Mouse (Mus musculus) activated CD4-positive, CD25-positive, alpha-beta regulatory T cell, adult 4 months (primary cell): Measurements from ENCODE around the gene Ing3. TPM values are rescaled to one million over a fixed set of nuclear protein-coding genes. Genes with fewer than 3 reads are reported as not detected.

ENCODE experiments used
- ATAC-seq: one replicate; pipeline ENCODE4 v1.8.0; 2017
- polyA plus RNA-seq, 2 experiments: library from polyadenylated mRNA; unstranded; fragments of 100-300 nt; shearing (Covaris generic); gene quantifications; one replicate each; pipeline ENCODE4 v1.2.1; 2017

Ing3 gene
- polyA plus RNA-seq, result 100 to 1,000 TPM in 1 of 2 experiments, 10 to 100 TPM in 1; 57.6 to 114 TPM

DNA sequence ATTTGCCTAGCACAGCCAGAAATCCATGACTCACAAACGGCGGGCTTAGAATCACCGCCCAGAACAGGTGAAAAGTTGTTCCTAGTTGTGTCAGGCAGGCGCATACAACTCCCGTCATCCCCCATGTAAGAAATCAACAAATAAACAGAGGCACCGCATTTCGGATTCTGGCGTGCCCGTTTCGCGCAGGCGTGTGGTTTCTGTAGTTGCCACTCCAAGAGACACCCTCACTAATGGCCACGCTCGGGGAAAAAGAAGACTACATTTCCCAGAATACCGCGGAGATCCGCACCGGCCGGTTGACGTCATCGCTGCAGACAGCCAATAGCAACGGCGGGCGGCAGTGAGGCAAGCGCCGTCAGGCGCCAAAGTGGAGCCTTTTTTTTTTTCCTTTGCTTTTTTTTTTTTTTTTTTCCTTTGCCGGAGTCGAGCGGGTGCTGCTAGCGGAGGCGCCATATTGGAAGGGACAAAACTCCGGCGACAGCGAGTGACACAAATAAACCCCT, at the start of gene Ing3:
Gene Ing3 (plus strand): TSS at position 346 of the 506 bp plus-strand sequence.
- peak; percentile 85 for ATAC-seq

- ATAC-seq, result no peak
These were observed 39.7 kb upstream of the Ing3 start for GRCm38 (mm10) chr6:21909720-21910119.

DNA sequence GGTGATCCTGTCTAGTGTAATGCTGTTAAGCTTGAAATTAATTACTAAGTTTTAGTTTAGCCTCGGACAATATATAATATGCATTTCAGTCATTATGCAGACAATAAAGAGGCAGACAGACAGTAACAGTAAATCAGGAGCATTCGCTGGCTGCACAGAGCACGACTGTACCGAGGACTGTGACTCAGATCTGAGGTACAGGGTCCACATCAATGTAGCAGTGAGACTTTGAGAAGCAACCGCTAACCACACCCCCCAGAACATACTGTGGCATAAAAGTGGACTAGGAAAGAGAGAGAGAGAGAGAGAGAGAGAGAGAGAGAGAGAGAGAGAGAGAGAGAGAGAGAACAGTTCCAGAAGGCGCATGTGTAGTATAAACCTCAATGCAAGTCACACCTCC, 38.6 kb upstream of the Ing3 start:
- no peak for ATAC-seq

DNA sequence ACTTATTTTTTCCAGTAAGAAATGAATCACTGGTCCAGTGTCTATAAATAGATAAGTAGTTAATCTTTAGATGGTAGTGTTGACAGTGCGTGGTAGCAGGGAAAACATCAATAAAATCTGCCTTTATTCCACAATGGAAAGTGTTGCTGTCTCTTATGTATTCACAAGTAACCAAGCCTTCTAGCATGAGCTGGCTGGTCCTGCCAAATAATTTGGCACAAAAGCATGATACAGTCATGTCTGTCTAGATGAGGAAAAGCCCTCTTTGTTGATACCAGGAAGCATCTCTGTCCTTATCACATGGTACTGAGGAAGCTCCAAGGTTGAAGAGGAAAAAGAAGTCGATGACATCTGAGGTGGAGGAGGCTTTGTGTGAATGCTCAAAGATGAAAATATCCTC, 32.8 kb upstream of the Ing3 start:
- ATAC-seq, result no peak

DNA sequence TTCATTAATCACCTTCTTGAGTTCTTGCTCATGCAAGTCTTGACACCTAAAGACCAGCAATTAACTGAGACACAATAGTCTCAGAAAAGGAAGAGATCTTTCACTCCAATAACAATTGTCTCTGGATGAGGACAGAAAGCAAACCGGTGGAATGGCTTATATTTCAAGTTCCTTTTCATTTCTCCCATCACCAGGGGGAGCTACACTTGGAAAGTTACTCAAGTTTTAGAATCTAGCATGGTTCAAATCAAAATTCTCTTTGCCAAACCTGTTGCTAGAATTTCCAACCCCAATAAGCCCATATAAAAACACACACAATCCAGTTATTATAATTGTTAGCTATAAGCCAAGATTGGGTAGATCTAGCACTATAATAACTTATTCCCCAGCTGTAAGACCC, 25.2 kb upstream of the Ing3 start:
- no peak for ATAC-seq

- ATAC-seq, result no peak
These were observed 11.3 kb upstream of the Ing3 start for GRCm38 (mm10) chr6:21937981-21938635.

- ATAC-seq, result peak; percentile 75
These were observed 539 bp downstream of the Ing3 start for GRCm38 (mm10) chr6:21949771-21950448.

- ATAC-seq, result no peak
These were observed 1.3 kb downstream of the Ing3 start for GRCm38 (mm10) chr6:21950676-21951075.

DNA sequence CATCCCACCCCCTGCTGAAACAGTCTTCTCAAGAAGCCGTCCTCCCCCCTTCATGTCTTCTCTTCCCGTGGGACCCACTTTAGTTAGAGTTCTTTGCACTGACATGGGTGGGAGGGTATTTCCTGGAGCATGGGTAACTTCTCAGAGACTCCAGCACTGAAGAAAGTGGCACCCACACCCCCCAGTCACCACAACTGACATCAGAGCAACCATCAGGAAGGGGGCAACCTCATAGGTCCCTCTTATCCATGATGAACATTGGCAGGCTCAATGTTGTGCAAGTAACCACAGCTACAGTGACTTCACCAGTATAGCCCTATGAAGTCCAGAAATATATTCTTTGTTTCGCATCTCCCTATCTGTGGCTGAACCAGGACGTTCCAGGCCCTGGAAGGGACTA, 6.1 kb downstream of the Ing3 start:
- no peak for ATAC-seq

GRCm38 (mm10) chr6:21958922-21959321, 9.6 kb downstream of the Ing3 start:
- no peak for ATAC-seq

DNA sequence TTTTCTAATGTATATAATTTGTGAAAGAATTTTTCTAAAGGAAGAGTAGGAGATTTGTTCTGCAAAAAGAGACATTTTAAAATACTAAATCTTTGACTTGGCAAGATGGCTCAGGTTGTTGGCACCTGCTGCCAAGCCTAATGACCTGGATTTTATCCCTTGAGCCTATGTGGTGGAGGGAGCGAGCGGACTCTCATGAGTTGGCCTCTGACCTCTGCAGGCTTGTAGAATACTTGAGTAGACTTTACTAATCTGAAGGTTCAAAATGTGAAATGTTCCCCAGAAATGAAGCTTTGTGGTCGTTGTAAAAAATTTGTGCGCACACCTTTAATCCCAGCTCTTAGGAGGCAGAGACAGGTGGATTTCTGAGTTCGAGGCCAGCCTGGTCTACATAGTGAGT, 10.5 kb downstream of the Ing3 start:
- ATAC-seq, result no peak

- no peak for ATAC-seq
These were observed 28.2 kb downstream of the Ing3 start for GRCm38 (mm10) chr6:21977532-21977931.

DNA sequence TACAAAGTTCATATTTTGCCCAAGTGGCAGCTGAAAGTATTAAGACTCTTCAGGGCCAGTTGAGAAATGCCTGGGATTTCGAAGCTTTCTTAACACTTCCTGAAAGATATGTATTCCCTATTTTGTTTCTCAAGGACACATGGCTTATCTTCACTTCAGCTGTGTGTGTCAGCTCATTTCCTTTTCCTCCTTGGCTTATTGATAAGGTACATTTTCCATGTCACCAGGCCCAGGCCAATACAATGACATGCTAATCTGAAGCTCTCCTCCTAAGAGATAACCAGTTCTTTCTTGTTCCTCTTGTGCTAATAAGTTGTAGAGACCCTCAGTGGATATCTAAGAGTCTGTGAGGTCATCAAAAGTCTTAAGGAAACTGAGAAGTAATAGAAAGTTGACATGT, 31.7 kb downstream of the Ing3 start:
- no peak for ATAC-seq

- ATAC-seq, result peak; percentile 70
These were observed 35.8 kb downstream of the Ing3 start for GRCm38 (mm10) chr6:21984990-21985731.

- peak; percentile 36 for ATAC-seq
These were observed 36.6 kb downstream of the Ing3 start, which contains the start of gene Cped1 for GRCm38 (mm10) chr6:21985732-21986540. TSS of gene Cped1 (plus strand) at chr6:21985916.

GRCm38 (mm10) chr6:21986660-21987331, 37.4 kb downstream of the Ing3 start:
- no peak for ATAC-seq

- ATAC-seq, result no peak
These were observed 38.2 kb downstream of the Ing3 start for GRCm38 (mm10) chr6:21987554-21987953.

DNA sequence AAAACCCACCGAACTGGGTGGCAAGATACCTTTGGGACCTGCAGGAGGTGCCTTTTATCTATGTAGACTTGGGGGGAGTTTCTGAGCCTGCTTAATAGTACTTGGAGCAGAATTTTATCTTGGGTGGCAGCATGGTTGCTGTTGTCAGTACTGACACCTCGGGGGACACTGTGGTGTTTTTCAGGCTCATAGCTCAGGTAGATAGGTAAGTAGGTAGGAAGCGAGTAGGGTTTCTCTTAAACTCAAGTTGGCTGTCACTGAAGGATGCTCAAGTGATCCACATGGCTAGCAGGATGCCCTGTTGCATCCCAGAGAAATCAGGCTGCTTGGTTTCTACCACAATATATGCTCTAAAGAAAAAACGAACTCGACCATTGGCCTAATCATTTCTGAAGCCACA, 38.9 kb downstream of the Ing3 start:
- no peak for ATAC-seq

DNA sequence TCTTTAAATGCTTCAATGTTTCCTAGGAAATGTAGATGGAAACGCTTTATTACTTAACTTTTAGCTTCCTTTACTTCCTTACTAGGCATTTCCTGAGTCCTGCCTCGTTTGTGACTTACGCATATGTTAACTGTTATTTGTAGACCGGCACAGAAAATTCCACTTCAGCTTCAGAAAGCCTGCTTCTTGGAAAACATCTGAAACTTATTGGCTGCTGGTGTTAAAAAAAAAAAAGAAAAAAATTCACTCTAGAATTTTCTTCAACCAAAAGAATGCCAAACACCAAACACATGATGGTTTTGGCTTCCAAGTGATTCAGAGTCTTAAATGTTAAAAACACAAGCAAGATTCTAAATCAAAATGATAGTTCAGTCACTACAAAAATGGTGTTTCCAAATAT, 39.7 kb downstream of the Ing3 start:
- ATAC-seq, result no peak

DNA sequence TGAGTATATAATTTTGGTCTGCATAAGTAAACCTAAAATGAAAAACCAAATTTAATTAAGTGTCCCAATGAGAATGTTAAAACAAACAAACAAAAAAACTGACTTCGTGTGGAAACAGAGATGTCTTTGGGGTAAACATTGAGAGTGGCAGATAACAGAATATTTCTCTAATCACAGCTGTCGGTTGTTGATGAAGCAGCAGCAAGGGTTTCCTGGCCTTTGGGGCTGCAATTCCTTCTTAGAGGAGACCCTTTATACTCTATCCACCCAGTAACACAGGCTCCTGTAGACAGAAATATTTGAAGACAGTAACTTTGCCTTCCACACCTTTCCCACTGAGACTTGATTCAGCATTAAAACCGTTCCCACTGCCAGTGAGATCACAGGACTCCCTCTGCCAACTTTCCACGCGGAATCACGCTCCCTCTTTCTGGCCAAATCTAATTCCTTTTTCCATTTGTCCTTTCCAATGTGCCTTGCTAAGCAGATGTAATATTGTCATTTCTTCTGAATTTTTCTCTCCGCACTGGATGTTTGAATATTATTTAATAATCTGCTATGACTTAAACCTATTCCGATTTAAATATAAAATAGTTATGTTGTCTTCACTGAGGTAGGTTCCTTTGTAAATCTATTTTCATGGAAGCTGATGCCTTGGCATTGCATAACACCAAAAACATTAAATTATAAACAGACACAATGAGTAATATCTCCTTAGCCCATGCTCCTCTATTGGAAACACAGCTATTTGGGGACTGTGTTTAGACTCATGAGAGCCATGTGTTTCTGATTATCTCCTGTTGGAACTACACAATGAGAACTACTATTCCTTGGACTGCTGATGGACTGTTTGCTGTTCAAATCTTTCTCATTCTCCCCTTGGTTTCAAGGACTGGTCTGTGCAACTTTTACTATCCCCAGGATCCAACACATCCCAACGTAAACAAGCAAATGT, 41.1 kb downstream of the Ing3 start:
- no peak for ATAC-seq

DNA sequence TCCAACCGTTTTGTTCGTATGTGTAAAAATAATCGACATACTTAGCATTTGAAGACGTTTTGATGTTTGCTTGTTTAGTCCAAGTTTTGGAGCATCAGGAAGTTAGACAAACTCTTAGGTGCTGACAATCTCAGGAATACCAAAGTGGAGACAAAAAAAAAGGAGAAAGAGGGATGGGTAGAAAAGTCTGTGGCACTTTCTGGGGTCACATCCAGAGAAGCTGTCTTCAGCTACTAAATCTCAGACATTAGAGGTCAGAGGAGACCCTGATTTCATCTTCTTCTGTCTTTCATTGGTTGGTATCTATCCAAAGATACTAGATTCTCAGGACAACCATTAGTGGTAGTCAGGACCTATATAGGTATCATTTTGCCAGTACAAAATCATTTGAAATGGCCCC, 41.8 kb downstream of the Ing3 start:
- no peak for ATAC-seq
